Mouse (Mus musculus) monocyte, adult 5-6 weeks (primary cell): ENCODE data around the gene Trat1. TPM values are rescaled to one million over a fixed set of nuclear protein-coding genes. Genes with fewer than 3 reads are reported as not detected.

ENCODE experiments used
- ATAC-seq: fragments of 153-309, 156-312 bp; replicated peaks from 2 replicates; pipeline ENCODE4 v1.8.0; 2017; ENCODE audit warnings: mild to moderate bottlenecking; ENCODE audit not compliant: low TSS enrichment, insufficient number of reproducible peaks, severe bottlenecking, poor library complexity, low FRiP score
- total RNA-seq: library from RNA; stranded (forward); fragments of 200-1000, 200-491, 200-594 nt; gene quantifications from 3 replicates; pipeline ENCODE4 v1.2.3, GENCODE M21; 2017

The Trat1 gene
- total RNA-seq, result 0.32 to 0.95 TPM (median 0.49 TPM) in 3 replicates

GRCm38 (mm10) chr16:48771971-48772445 is at the start of gene Trat1:
Trat1 (minus strand) TSS chr16:48772021.
- no peak for ATAC-seq

GRCm38 (mm10) chr16:48818524-48818923 is 46.7 kb upstream of the Trat1 start:
- no peak for ATAC-seq

GRCm38 (mm10) chr16:48816695-48817094 is 44.9 kb upstream of the Trat1 start, which contains the start of gene Retnlb:
Retnlb (plus strand) TSS chr16:48816856.
- ATAC-seq, result no peak

- no peak for ATAC-seq
Measured at GRCm38 (mm10) chr16:48811881-48812436, 40.1 kb upstream of the Trat1 start.

GRCm38 (mm10) chr16:48809374-48809773 is 37.6 kb upstream of the Trat1 start:
- no peak for ATAC-seq

- ATAC-seq, result no peak
Measured at GRCm38 (mm10) chr16:48806521-48806920, 34.7 kb upstream of the Trat1 start.

GRCm38 (mm10) chr16:48805412-48805811 is 33.6 kb upstream of the Trat1 start:
- no peak for ATAC-seq

GRCm38 (mm10) chr16:48800906-48801305 is 29.1 kb upstream of the Trat1 start:
- ATAC-seq, result no peak

GRCm38 (mm10) chr16:48799470-48799869 is 27.6 kb upstream of the Trat1 start:
- no peak for ATAC-seq

GRCm38 (mm10) chr16:48798285-48798684 is 26.5 kb upstream of the Trat1 start:
- no peak for ATAC-seq

GRCm38 (mm10) chr16:48788704-48789185 is 16.9 kb upstream of the Trat1 start:
- ATAC-seq, result no peak

GRCm38 (mm10) chr16:48786258-48786657 is 14.4 kb upstream of the Trat1 start:
- ATAC-seq, result peak; percentile 40; the same call in 1 of the 2 replicates

- ATAC-seq, result no peak
Measured at GRCm38 (mm10) chr16:48777254-48777653, 5.4 kb upstream of the Trat1 start.

GRCm38 (mm10) chr16:48769183-48769582 is 2.6 kb downstream of the Trat1 start:
- ATAC-seq, result no peak

- no peak for ATAC-seq
Measured at GRCm38 (mm10) chr16:48760643-48761481, 11.0 kb downstream of the Trat1 start.

- ATAC-seq, result no peak
Measured at GRCm38 (mm10) chr16:48750145-48750827, 21.5 kb downstream of the Trat1 start.

GRCm38 (mm10) chr16:48745418-48745817 is 26.4 kb downstream of the Trat1 start:
- no peak for ATAC-seq

GRCm38 (mm10) chr16:48745011-48745410 is 26.8 kb downstream of the Trat1 start:
- ATAC-seq, result no peak

GRCm38 (mm10) chr16:48741549-48741948 is 30.3 kb downstream of the Trat1 start:
- no peak for ATAC-seq
